ENCODE assay signal across 21 mouse cellular contexts in genomic region chr9:64943997-64944396, GRCm38 (mm10). TPM values are rescaled to one million over a fixed set of nuclear protein-coding genes. Genes with fewer than 3 reads are reported as not detected.
A peak's percentile ranks its signal among the peaks of the same experiment; 100 is the strongest.
DNase-seq lines count a peak whose midpoint lies in the region; ATAC-seq lines count a peak whose summit lies in the region.
"Had no signal": no experiment of that assay in that cellular context is flagged by ENCODE, and none has a peak within 500 bp of the region (broad histone marks: within the 10 kb centered on the region; RNA-seq: fewer than 3 reads in every experiment).

No protein-coding gene starts in this region.

- H3K9ac ChIP-seq in hindbrain, embryonic 13.5 days = peak overlapping the region; percentile 40; the same call in 1 of the 2 replicates
- H3K9ac ChIP-seq in hindbrain, embryonic 12.5 days = no peak overlapping the region
- peak overlapping the region; percentile 26; the same call in 1 of the 2 replicates for H3K9ac ChIP-seq in neural tube, embryonic 11.5 days (ENCODE audit: low read length)
- H3K9ac ChIP-seq in neural tube, embryonic 15.5 days (replicated peaks) = no peak overlapping the region

- H3K9me3 ChIP-seq in hindbrain, embryonic 13.5 days = no peaks in the 10 kb centered on the region
- no peaks in the 10 kb centered on the region for H3K9me3 ChIP-seq in hindbrain, embryonic 12.5 days (replicated peaks)
- no peaks in the 10 kb centered on the region for H3K9me3 ChIP-seq in neural tube, embryonic 11.5 days (ENCODE audit: control insufficient read depth, low read length)
- H3K9me3 ChIP-seq in limb, embryonic 10.5 days (replicated peaks) = no peaks in the 10 kb centered on the region
- no peaks in the 10 kb centered on the region for H3K9me3 ChIP-seq in neural tube, embryonic 15.5 days (replicated peaks)

- 24% methylated on average over 11 of the region's 11 CpGs for WGBS in hindbrain, embryonic 13.5 days
- WGBS in hindbrain, embryonic 12.5 days = 21% methylated on average over 11 of the region's 11 CpGs
- WGBS in neural tube, embryonic 11.5 days = 7% methylated on average over 11 of the region's 11 CpGs
- 12% methylated on average over 11 of the region's 11 CpGs for WGBS in limb, embryonic 10.5 days
- 9% methylated on average over 11 of the region's 11 CpGs for WGBS in neural tube, embryonic 15.5 days

- H3K4me2 ChIP-seq in hindbrain, embryonic 13.5 days = no peak overlapping the region
- no peak overlapping the region for H3K4me2 ChIP-seq in hindbrain, embryonic 12.5 days (replicated peaks)
- peak overlapping the region; percentile 23; the same call in 1 of the 2 replicates for H3K4me2 ChIP-seq in neural tube, embryonic 11.5 days (ENCODE audit: low read depth)
- peak overlapping the region; percentile 45 for H3K4me2 ChIP-seq in neural tube, embryonic 15.5 days
- H3K4me2 ChIP-seq: liver, embryonic 11.5 days had no signal

- no peaks in the 10 kb centered on the region for H3K36me3 ChIP-seq in hindbrain, embryonic 13.5 days
- no peaks in the 10 kb centered on the region for H3K36me3 ChIP-seq in hindbrain, embryonic 12.5 days
- H3K36me3 ChIP-seq in neural tube, embryonic 11.5 days (ENCODE audit: control insufficient read depth, insufficient read depth, low read length) = no peaks in the 10 kb centered on the region
- no peaks in the 10 kb centered on the region for H3K36me3 ChIP-seq in limb, embryonic 10.5 days
- no peaks in the 10 kb centered on the region for H3K36me3 ChIP-seq in neural tube, embryonic 15.5 days

- no peak overlapping the region for H3K27ac ChIP-seq in hindbrain, embryonic 13.5 days
- H3K27ac ChIP-seq in hindbrain, embryonic 12.5 days = no peak overlapping the region
- no peak overlapping the region for H3K27ac ChIP-seq in neural tube, embryonic 11.5 days (ENCODE audit: low read depth, low read length)
- no peak overlapping the region for H3K27ac ChIP-seq in limb, embryonic 10.5 days
- no peak overlapping the region for H3K27ac ChIP-seq in neural tube, embryonic 15.5 days (replicated peaks)
- H3K27ac ChIP-seq: gastrocnemius, adult 2 months; hindbrain, postnatal 0 days; kidney, postnatal 0 days; macrophage had no signal

- peak; percentile 5 for DNase-seq in neural tube, embryonic 11.5 days (ENCODE audit: low spot score)
- DNase-seq in neural tube, embryonic 10.5 days (ENCODE audit: extremely low spot score, low spot score) = no peak
- no peak for DNase-seq in limb, embryonic 10.5 days (ENCODE audit: low spot score)
- no peak for DNase-seq in left cerebral cortex, adult 18-20 months (ENCODE audit: low spot score in 2 of 2)
- DNase-seq in left cerebral cortex, adult 11 months (ENCODE audit: low spot score) = no peak
- DNase-seq: adrenal gland, adult 2 months; cerebellum, adult 9-11 months; gastrocnemius, adult 2 months; heart, adult 18-20 months; lung, adult 2 months; midbrain, embryonic 14.5 days; right cerebral cortex, postnatal 4 days had no signal

- H3K4me1 ChIP-seq in hindbrain, embryonic 13.5 days (replicated peaks) = peaks cover 5% of the 10 kb centered on the region
- H3K4me1 ChIP-seq in hindbrain, embryonic 12.5 days = no peaks in the 10 kb centered on the region
- H3K4me1 ChIP-seq in neural tube, embryonic 11.5 days (ENCODE audit: control insufficient read depth, insufficient read depth, low read length) = no peaks in the 10 kb centered on the region
- peaks cover 21% of the 10 kb centered on the region for H3K4me1 ChIP-seq in limb, embryonic 10.5 days
- peaks cover 7% of the 10 kb centered on the region for H3K4me1 ChIP-seq in neural tube, embryonic 15.5 days

- no peak for ATAC-seq in hindbrain, embryonic 13.5 days (ENCODE audit: low FRiP score)
- no peak for ATAC-seq in hindbrain, embryonic 12.5 days (ENCODE audit: low FRiP score)
- no peak for ATAC-seq in neural tube, embryonic 11.5 days (ENCODE audit: insufficient read depth, low FRiP score, low TSS enrichment)
- no peak for ATAC-seq in neural tube, embryonic 15.5 days (ENCODE audit: low FRiP score)
- ATAC-seq: hindbrain, postnatal 0 days had no signal

- no peak overlapping the region for H3K4me3 ChIP-seq in hindbrain, embryonic 13.5 days
- H3K4me3 ChIP-seq in hindbrain, embryonic 12.5 days = no peak overlapping the region
- no peak overlapping the region for H3K4me3 ChIP-seq in neural tube, embryonic 11.5 days (ENCODE audit: low read depth, low read length)
- peak overlapping the region; percentile 32; the same call in 1 of the 2 replicates for H3K4me3 ChIP-seq in limb, embryonic 10.5 days
- H3K4me3 ChIP-seq in neural tube, embryonic 15.5 days (replicated peaks) = no peak overlapping the region; the same call in 1 of the 2 replicates
- H3K4me3 ChIP-seq: gastrocnemius, adult 2 months; myocyte had no signal

- peaks cover 37% of the 10 kb centered on the region for H3K27me3 ChIP-seq in hindbrain, embryonic 13.5 days
- peaks cover 9% of the 10 kb centered on the region for H3K27me3 ChIP-seq in hindbrain, embryonic 12.5 days
- no peaks in the 10 kb centered on the region for H3K27me3 ChIP-seq in neural tube, embryonic 11.5 days (ENCODE audit: control insufficient read depth, insufficient read depth, low read length)
- peaks cover 49% of the 10 kb centered on the region for H3K27me3 ChIP-seq in limb, embryonic 10.5 days (ENCODE audit: low read depth, poor library complexity, severe bottlenecking)
- no peaks in the 10 kb centered on the region for H3K27me3 ChIP-seq in neural tube, embryonic 15.5 days (replicated peaks)

RNA-seq across cellular contexts. Expression of gene Slc24a1, which starts 7.4 kb away (rescaled TPM):
- polyA plus RNA-seq in hindbrain, embryonic 13.5 days (2015; fragmentation: Nextera tagmentation; extraction: Ambion mirVana) = 0.05 and 0.10 TPM in 2 replicates
- polyA plus RNA-seq in hindbrain, embryonic 12.5 days (2016; fragmentation: Nextera tagmentation; extraction: Ambion mirVana) = 0.05 and 0.07 TPM in 2 replicates
- polyA plus RNA-seq in neural tube, embryonic 11.5 days (2014; fragmentation: Nextera tagmentation; extraction: Ambion mirVana) = 0.05 TPM in 1 of 2 replicates, not detected in the other
- polyA plus RNA-seq in limb, embryonic 10.5 days (2016; fragmentation: Nextera tagmentation; extraction: Ambion mirVana) = 0.06 TPM in 1 of 2 replicates, not detected in the other
- polyA plus RNA-seq in neural tube, embryonic 15.5 days (2015; fragmentation: Nextera tagmentation; extraction: Ambion mirVana) = 0.05 and 0.06 TPM in 2 replicates
- total RNA-seq in left cerebral cortex, adult 18-20 months (2021) = under 1 TPM; 0.07 to 0.16 TPM
- total RNA-seq: adrenal gland, adult 2 months; gastrocnemius, adult 2 months had no signal
- polyA plus RNA-seq: adrenal gland, adult 2 months; embryonic facial prominence, embryonic 14.5 days; kidney, postnatal 0 days; macrophage had no signal

RNA-seq across cellular contexts. Expression of gene Ints14, which starts 16.7 kb away (rescaled TPM):
- 40.6 and 43.9 TPM in 2 replicates for polyA plus RNA-seq in hindbrain, embryonic 13.5 days (2015; fragmentation: Nextera tagmentation; extraction: Ambion mirVana)
- 49.6 and 58.6 TPM in 2 replicates for polyA plus RNA-seq in hindbrain, embryonic 12.5 days (2016; fragmentation: Nextera tagmentation; extraction: Ambion mirVana)
- polyA plus RNA-seq in neural tube, embryonic 11.5 days (2014; fragmentation: Nextera tagmentation; extraction: Ambion mirVana) = 72.4 and 78.9 TPM in 2 replicates
- polyA plus RNA-seq in limb, embryonic 10.5 days (2016; fragmentation: Nextera tagmentation; extraction: Ambion mirVana) = 74.8 and 78.4 TPM in 2 replicates
- 32.2 and 38.6 TPM in 2 replicates for polyA plus RNA-seq in neural tube, embryonic 15.5 days (2015; fragmentation: Nextera tagmentation; extraction: Ambion mirVana)
- total RNA-seq in left cerebral cortex, adult 18-20 months (2021) = 10 to 100 TPM; 18.5 to 18.8 TPM

Comparison
In these comparisons a context has a peak if more than half of its experiments do, and no peak if none do; other contexts are left out.
1. H3K9ac ChIP-seq: peak in hindbrain, embryonic 13.5 days (single experiment) and neural tube, embryonic 11.5 days (single experiment); none in hindbrain, embryonic 12.5 days (single experiment) and neural tube, embryonic 15.5 days (single experiment).
2. H3K4me2 ChIP-seq: peak in neural tube, embryonic 11.5 days (single experiment) and neural tube, embryonic 15.5 days (single experiment); none in hindbrain, embryonic 13.5 days (single experiment) and hindbrain, embryonic 12.5 days (single experiment).